Mouse (Mus musculus): ENCODE data around the gene 1110012L19Rik. TPM values are rescaled to one million over a fixed set of nuclear protein-coding genes. Genes with fewer than 3 reads are reported as not detected.
"Not testable (repeated sequence)": the region's sequence is repeated elsewhere in the genome, so short reads cannot be mapped to it uniquely, and the experiment has no call there.

The 1110012L19Rik gene
- 29.5 and 35.2 TPM in 2 replicates for polyA plus RNA-seq (2015; fragmentation: Nextera tagmentation; extraction: Ambion mirVana)

DNA sequence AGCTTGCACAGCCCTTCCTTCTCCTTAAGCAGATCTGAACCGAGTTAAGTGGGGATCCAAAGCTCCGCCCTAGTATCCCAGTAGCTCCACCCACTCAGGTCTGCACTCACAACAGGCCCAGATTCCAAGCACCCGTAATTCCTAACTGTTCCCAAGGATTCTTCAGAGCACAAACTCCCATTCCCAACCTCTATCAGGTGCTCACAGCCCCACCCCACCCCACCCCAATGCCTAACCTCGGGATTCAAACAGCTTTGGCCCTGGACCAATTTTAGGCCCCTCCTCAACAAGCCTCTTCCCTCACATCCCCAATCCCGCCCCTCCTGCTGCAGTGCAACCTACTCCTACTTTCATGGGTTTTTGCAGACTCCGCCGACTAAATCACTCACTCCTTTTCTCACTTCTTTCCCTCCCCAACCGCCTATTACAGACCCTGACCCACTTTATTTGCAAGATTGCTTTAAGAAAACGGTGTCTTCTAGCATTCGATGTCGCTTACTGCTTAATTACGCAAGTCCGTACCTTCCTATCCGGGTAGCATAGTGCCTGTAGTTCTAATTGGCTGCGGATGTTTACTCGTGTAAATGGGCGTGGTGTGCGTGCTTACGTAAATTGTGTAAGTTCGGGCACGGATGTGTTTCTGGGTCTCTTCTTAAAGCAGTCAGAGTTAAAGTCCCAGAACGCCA, at the start of gene 1110012L19Rik:
1110012L19Rik (plus strand) TSS at position 602 of the 686 bp plus-strand sequence.
- Histone ChIP-seq H3K4me1 (peaks cover 5% of the 10 kb centered on the region; the same call in 1 of the 2 replicates), H3K27ac (peak within 1 kb of the TSS; percentile 87), H3K4me3 (peak within 1 kb of the TSS; percentile 51), H3K9me3 (no peaks in the 10 kb centered on the region), H3K36me3 (peaks cover 11% of the 10 kb centered on the region), H3K4me2 (peak within 1 kb of the TSS; percentile 56), H3K27me3 (no peaks in the 10 kb centered on the region), H3K9ac (peak within 1 kb of the TSS; percentile 73)
- ATAC-seq (ENCODE audit: insufficient number of reproducible peaks, insufficient read depth, low FRiP score, low TSS enrichment, low read depth) = peak; percentile 92
- 22% methylated on average over 22 of the region's 22 CpGs for WGBS

DNA sequence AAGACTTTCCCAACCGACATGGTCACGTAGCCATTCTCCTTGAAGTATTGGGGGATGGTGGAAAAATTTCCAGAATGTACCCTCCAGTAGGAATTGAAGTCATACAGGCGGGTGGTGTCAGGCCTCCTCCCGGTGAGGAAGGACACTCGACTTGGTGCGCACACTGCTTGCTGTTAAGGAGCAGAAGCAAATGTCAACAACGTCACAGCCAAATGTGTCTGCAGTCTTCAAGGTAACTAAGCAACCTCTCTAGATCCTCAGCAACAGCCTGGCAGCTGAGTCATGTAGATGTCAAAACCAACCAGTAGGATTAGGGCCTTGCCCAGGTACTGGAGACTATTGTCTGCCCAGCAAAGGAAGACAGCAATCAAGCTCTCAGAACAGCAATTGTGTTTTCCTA, 22.7 kb upstream of the 1110012L19Rik start:
- ATAC-seq (ENCODE audit: insufficient number of reproducible peaks, insufficient read depth, low FRiP score, low TSS enrichment, low read depth) = no peak
- Histone ChIP-seq H3K9ac (no peak overlapping the region), H3K9me3 (no peaks in the 10 kb centered on the region), H3K27me3 (peaks cover 4% of the 10 kb centered on the region; the same call in 1 of the 2 replicates), H3K4me1 (peaks cover 8% of the 10 kb centered on the region; the same call in 1 of the 2 replicates), H3K4me3 (no peak overlapping the region), H3K4me2 (no peak overlapping the region), H3K36me3 (peaks cover 11% of the 10 kb centered on the region; the same call in 1 of the 2 replicates), H3K27ac (no peak overlapping the region)
- 91% methylated on average over 7 of the region's 7 CpGs for WGBS

DNA sequence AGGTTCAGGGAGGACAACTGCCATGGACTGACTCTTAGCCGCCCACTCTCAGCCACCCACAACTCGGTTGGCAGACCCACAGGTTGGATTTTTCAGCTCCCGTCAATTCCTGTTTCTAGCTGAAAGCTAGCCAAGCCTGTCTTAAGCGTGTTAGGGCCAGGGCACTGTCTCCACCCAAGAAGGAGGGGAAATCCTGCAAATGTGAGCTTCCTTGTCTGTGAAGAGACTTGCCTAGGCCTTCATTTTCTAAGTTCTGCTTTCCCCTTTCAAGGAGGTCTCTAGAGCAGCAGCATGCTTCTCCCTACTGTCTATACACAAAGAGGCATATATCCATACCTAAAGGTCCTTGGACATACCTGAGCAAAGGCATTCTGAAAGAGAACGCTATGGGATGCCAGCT, 22.2 kb upstream of the 1110012L19Rik start:
- H3K27ac ChIP-seq = no peak overlapping the region
- peaks cover 4% of the 10 kb centered on the region; the same call in 1 of the 2 replicates for H3K27me3 ChIP-seq
- no peak for ATAC-seq (ENCODE audit: insufficient number of reproducible peaks, insufficient read depth, low FRiP score, low TSS enrichment, low read depth)
- peaks cover 8% of the 10 kb centered on the region; the same call in 1 of the 2 replicates for H3K4me1 ChIP-seq
- 0 out of 2 replicates have a peak, but pooled peaks cover 6% of the 10 kb centered on the region for H3K36me3 ChIP-seq
- H3K9ac ChIP-seq = no peak overlapping the region; the same call in 1 of the 2 replicates
- no peaks in the 10 kb centered on the region for H3K9me3 ChIP-seq
- 84% methylated on average over 5 of the region's 5 CpGs for WGBS
- peak overlapping the region; percentile 55 for H3K4me2 ChIP-seq
- H3K4me3 ChIP-seq = no peak overlapping the region

- WGBS = 78% methylated on average over 1 of the region's 1 CpGs
- H3K36me3 ChIP-seq = 0 out of 2 replicates have a peak, but pooled peaks cover 2% of the 10 kb centered on the region
- H3K9ac ChIP-seq = peak overlapping the region; percentile 65; the same call in 1 of the 2 replicates
- no peaks in the 10 kb centered on the region for H3K9me3 ChIP-seq
- peak overlapping the region; percentile 55 for H3K4me2 ChIP-seq
- ATAC-seq (ENCODE audit: insufficient number of reproducible peaks, insufficient read depth, low FRiP score, low TSS enrichment, low read depth) = no peak
- no peak overlapping the region for H3K27ac ChIP-seq
- H3K4me3 ChIP-seq = peak overlapping the region; percentile 50
- peaks cover 8% of the 10 kb centered on the region; the same call in 1 of the 2 replicates for H3K4me1 ChIP-seq
- peaks cover 4% of the 10 kb centered on the region; the same call in 1 of the 2 replicates for H3K27me3 ChIP-seq
Observed at GRCm38 (mm10) chrX:70364202-70364601, 21.5 kb upstream of the 1110012L19Rik start.

- Histone ChIP-seq H3K4me1 (peaks cover 8% of the 10 kb centered on the region; the same call in 1 of the 2 replicates), H3K4me2 (peak within 1 kb of the TSS; percentile 55), H3K36me3 (no peaks in the 10 kb centered on the region), H3K27me3 (peaks cover 4% of the 10 kb centered on the region; the same call in 1 of the 2 replicates), H3K27ac (no peak within 1 kb of the TSS; the same call in 1 of the 2 replicates), H3K9ac (peak within 1 kb of the TSS; percentile 65), H3K9me3 (no peaks in the 10 kb centered on the region), H3K4me3 (peak within 1 kb of the TSS; percentile 50)
- 22% methylated on average over 38 of the region's 45 CpGs for WGBS
- peak; percentile 90 for ATAC-seq (ENCODE audit: insufficient number of reproducible peaks, insufficient read depth, low FRiP score, low TSS enrichment, low read depth)
Observed at GRCm38 (mm10) chrX:70364661-70365613, 20.7 kb upstream of the 1110012L19Rik start, which contains the start of gene Ids. Ids (minus strand) TSS chrX:70365084.

- not testable (repeated sequence) for ATAC-seq (ENCODE audit: insufficient number of reproducible peaks, insufficient read depth, low FRiP score, low TSS enrichment, low read depth); H3K36me3 ChIP-seq; H3K27me3 ChIP-seq; H3K4me1 ChIP-seq; H3K9ac ChIP-seq; H3K27ac ChIP-seq; H3K9me3 ChIP-seq; H3K4me3 ChIP-seq; H3K4me2 ChIP-seq
- 45% methylated on average over 1 of the region's 6 CpGs for whole genome bisulfite sequencing
Observed at GRCm38 (mm10) chrX:70369758-70370157, 15.9 kb upstream of the 1110012L19Rik start.

DNA sequence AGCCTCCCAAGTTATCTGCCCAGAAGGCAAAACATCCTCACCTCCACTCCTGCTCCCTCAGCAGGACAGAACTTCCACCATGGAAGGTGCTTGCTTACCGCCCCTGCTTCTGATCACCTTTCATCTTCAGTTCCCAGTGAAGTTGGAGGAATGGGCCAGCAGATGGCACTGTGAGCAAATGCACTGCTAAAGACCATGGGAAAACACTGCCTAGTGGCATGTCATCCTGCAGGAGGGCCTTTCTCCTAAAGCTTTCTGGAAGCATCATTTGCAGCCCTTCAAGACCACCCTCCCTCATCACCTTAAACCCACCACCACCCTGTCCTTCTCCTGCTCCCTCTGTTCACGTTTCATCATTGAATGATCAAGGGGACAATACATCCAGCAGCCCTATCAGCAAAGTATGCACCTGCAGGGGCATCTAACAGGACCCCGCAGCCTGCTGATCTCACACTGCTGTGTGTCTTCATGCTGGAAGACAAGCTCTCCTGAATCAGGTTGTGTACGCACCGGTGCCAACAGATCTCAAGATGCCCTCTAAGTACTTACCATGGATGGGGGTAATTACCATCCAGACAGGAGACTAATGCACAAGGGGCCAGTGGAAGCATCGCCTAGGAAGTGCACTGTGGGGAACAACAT, 11.1 kb upstream of the 1110012L19Rik start:
- H3K9ac ChIP-seq; H3K9me3 ChIP-seq; H3K27ac ChIP-seq; H3K4me1 ChIP-seq; H3K27me3 ChIP-seq; H3K36me3 ChIP-seq; H3K4me2 ChIP-seq; H3K4me3 ChIP-seq; ATAC-seq (ENCODE audit: insufficient number of reproducible peaks, insufficient read depth, low FRiP score, low TSS enrichment, low read depth): not testable (repeated sequence)
- 67% methylated on average over 5 of the region's 6 CpGs for WGBS

GRCm38 (mm10) chrX:70384917-70385275, 781 bp upstream of the 1110012L19Rik start:
- Histone ChIP-seq H3K4me3 (peak overlapping the region; percentile 51), H3K4me2 (peak overlapping the region; percentile 53), H3K27me3 (no peaks in the 10 kb centered on the region), H3K4me1 (peaks cover 5% of the 10 kb centered on the region; the same call in 1 of the 2 replicates), H3K9ac (peak overlapping the region; percentile 73; the same call in 1 of the 2 replicates), H3K27ac (peak overlapping the region; percentile 87), H3K9me3 (no peaks in the 10 kb centered on the region), H3K36me3 (peaks cover 11% of the 10 kb centered on the region)
- ATAC-seq (ENCODE audit: insufficient number of reproducible peaks, insufficient read depth, low FRiP score, low TSS enrichment, low read depth) = peak; percentile 12; the same call in 1 of the 2 replicates
- 45% methylated on average over 3 of the region's 3 CpGs for WGBS

DNA sequence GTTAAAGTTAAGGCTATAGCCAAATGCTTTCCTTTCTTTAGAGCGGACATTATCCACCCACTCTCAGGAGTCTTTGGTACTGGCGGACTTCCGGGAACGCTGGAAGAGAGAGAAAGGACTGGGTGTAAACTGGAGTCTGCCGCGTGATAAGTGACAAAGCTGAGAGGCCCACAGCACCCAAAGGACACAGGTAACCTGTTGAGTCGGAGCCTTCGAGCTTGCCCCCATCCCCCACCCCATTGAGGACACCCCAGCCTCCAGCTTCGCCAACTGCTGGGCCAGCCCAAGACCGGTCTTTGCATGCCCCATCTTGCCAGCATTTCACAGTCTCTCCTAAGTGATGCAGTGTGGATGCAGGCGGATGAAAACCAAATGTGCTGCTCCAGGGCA, 280 bp downstream of the 1110012L19Rik start:
- Histone ChIP-seq H3K4me3 (peak overlapping the region; percentile 51), H3K27ac (peak overlapping the region; percentile 87), H3K27me3 (no peaks in the 10 kb centered on the region), H3K9ac (peak overlapping the region; percentile 73), H3K4me1 (peaks cover 5% of the 10 kb centered on the region; the same call in 1 of the 2 replicates), H3K36me3 (peaks cover 11% of the 10 kb centered on the region), H3K9me3 (no peaks in the 10 kb centered on the region), H3K4me2 (peak overlapping the region; percentile 56)
- ATAC-seq (ENCODE audit: insufficient number of reproducible peaks, insufficient read depth, low FRiP score, low TSS enrichment, low read depth) = peak; percentile 71; the same call in 1 of the 2 replicates
- 21% methylated on average over 11 of the region's 11 CpGs for WGBS

DNA sequence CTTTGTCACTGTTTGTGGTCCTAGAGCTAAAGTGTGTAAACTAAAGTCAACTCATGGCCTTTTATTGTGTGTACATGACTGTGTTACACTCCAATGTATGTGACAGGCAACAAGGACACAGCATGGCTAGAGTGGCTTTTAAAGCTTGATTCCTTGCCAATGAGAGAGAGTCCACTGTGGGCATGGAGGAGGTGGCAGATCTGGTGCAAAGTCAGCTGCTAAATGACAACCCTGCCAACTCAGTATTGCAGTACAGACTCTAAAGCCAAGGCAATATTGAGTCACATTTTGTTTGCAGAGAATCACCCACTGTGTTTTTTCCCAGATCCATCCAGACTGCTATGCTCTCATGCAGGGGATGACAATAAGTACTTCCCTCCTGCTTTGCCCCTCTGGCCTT, 7.0 kb downstream of the 1110012L19Rik start:
- not testable (repeated sequence) for ATAC-seq (ENCODE audit: insufficient number of reproducible peaks, insufficient read depth, low FRiP score, low TSS enrichment, low read depth); H3K4me1 ChIP-seq; H3K9me3 ChIP-seq; H3K9ac ChIP-seq; H3K4me3 ChIP-seq; H3K27me3 ChIP-seq; H3K27ac ChIP-seq; H3K4me2 ChIP-seq
- H3K36me3 ChIP-seq = peaks cover 11% of the 10 kb centered on the region

DNA sequence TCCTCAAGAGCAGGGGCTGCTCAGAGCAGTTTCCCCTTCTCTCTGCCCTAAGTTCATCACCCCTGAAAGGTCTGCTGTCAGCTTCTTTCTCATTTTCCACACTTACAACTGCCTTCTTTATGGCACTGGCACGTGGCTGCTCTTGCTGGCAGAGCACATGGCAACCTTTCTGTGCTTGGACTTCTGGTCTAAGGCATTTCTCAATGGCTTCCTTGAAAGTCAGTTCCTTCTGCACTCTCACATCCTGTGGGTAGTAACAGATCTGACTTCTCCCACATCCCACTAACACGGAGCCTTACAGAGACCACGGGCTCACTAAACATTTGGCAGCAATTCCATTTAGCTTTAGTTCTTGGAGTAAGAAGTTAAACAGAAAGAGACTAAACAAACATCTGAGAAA, 39.8 kb downstream of the 1110012L19Rik start:
- H3K9me3 ChIP-seq; H3K27me3 ChIP-seq; H3K4me2 ChIP-seq; ATAC-seq (ENCODE audit: insufficient number of reproducible peaks, insufficient read depth, low FRiP score, low TSS enrichment, low read depth); H3K9ac ChIP-seq; H3K27ac ChIP-seq; H3K36me3 ChIP-seq; H3K4me1 ChIP-seq; H3K4me3 ChIP-seq: not testable (repeated sequence)
- 66% methylated on average over 3 of the region's 3 CpGs for WGBS

Data from embryonic facial prominence, embryonic 13.5 days (tissue).